Mouse (Mus musculus): ENCODE results near the gene Cidec. TPM values are rescaled to one million over a fixed set of nuclear protein-coding genes. Genes with fewer than 3 reads are reported as not detected.
A peak's percentile ranks its signal among the peaks of the same experiment; 100 is the strongest.

Gene Cidec
- polyA plus RNA-seq, 1 experiment, result 7.8 TPM

DNA sequence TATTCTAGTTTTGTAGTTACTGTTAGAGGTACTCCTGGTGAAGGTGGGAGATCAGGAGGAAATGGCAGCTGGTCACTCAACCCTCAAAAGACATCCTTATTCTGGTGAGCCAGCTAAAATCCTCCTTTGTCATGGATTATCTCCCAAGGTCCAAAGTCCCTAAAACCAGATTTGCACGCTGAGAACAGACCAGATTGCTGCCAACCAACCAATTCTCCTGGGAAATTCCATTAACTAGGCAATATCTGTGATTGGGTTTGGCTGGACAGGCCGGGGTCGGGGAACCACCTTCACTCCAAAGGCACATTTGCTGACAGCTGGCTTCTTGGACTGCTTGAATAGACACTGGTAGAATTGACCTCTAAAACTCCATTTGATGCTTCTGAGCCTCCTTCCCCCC, 44.8 kb downstream of the Cidec start:
- WGBS, result 92% methylated on average over 3 of the region's 3 CpGs
- no peak overlapping the region for H3K27ac ChIP-seq (ENCODE audit: insufficient read depth, low read length)
- H3K4me1 ChIP-seq (ENCODE audit: control insufficient read depth, insufficient read depth, insufficient read length), result peaks cover 7% of the 10 kb centered on the region
- no peak for DNase-seq (ENCODE audit: low read depth in 1 of 2, low spot score in 2 of 2)
- peaks cover 47% of the 10 kb centered on the region for H3K36me3 ChIP-seq (ENCODE audit: control insufficient read depth, insufficient read depth, low read length)
- no peak for TF ChIP-seq POLR2A (IDR thresholded peaks at IDR 0.05; ENCODE audit: low read depth, low read length)
- no peak for TF ChIP-seq CTCF (IDR thresholded peaks at IDR 0.05; ENCODE audit: extremely low read depth, insufficient read depth, insufficient read length, insufficient replicate concordance)
- no peaks in the 10 kb centered on the region for H3K27me3 ChIP-seq (ENCODE audit: control insufficient read depth, insufficient read depth, low read length)
- no peak overlapping the region for H3K4me3 ChIP-seq (ENCODE audit: extremely low read depth, insufficient read depth, insufficient read length)

DNA sequence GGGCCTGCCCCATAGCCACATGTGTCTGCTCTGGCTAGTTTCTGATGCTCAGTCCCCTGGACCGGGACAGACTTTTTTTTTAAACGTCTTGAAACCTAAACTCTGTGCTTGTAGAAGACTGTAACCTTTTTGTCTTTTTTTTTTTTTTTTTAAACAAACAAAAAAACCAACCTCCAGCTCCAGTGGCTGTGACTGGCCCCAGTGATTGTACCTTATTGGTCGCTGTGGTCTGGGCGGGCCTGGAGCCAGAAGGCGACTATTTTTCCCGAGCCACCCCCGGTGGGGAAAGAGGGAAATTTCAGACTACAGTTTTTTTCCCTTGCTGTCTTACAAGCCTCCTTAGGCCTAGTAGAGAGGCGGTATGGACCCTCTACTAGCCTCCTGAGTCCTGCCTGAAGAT, 46.6 kb downstream of the Cidec start, which contains the start of gene Ttll3:
Gene Ttll3, plus strand, starts transcription at position 301 of the 400 bp plus-strand sequence.
- peaks cover 49% of the 10 kb centered on the region for H3K36me3 ChIP-seq (ENCODE audit: control insufficient read depth, insufficient read depth, low read length)
- WGBS, result 89% methylated on average over 8 of the region's 8 CpGs
- H3K4me3 ChIP-seq (ENCODE audit: extremely low read depth, insufficient read depth, insufficient read length), result no peak within 1 kb of the TSS
- no peak for DNase-seq (ENCODE audit: low read depth in 1 of 2, low spot score in 2 of 2)
- H3K27ac ChIP-seq (ENCODE audit: insufficient read depth, low read length), result no peak within 1 kb of the TSS
- peaks cover 7% of the 10 kb centered on the region for H3K4me1 ChIP-seq (ENCODE audit: control insufficient read depth, insufficient read depth, insufficient read length)
- no peak for TF ChIP-seq POLR2A (IDR thresholded peaks at IDR 0.05; ENCODE audit: low read depth, low read length)
- no peak for TF ChIP-seq CTCF (IDR thresholded peaks at IDR 0.05; ENCODE audit: extremely low read depth, insufficient read depth, insufficient read length, insufficient replicate concordance)
- H3K27me3 ChIP-seq (ENCODE audit: control insufficient read depth, insufficient read depth, low read length), result no peaks in the 10 kb centered on the region

DNA sequence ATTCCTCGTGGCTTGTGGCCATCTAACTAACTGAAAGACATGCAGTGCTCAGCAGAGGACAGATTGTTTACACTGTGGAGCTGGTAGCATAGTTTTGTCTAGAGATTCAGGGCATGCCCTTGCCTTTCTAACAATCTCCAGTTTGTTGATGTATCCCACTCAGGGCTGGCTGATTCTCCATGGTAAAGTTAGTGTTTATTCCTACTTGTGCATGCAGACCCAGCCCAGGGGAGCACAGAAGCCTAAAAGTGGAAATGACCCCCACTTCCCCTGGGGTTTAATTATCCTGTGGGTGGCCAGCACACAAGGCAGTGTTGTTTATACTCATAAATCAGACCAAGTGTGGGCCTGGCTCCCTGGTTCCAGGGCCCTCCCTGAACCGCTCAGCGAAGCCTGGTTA, 49.5 kb downstream of the Cidec start:
- Histone ChIP-seq H3K36me3 (ENCODE audit: control insufficient read depth, insufficient read depth, low read length) (peaks cover 65% of the 10 kb centered on the region), H3K27ac (ENCODE audit: insufficient read depth, low read length) (no peak overlapping the region), H3K27me3 (ENCODE audit: control insufficient read depth, insufficient read depth, low read length) (no peaks in the 10 kb centered on the region), H3K4me1 (ENCODE audit: control insufficient read depth, insufficient read depth, insufficient read length) (no peaks in the 10 kb centered on the region), H3K4me3 (ENCODE audit: extremely low read depth, insufficient read depth, insufficient read length) (no peak overlapping the region)
- no peak for DNase-seq (ENCODE audit: low read depth in 1 of 2, low spot score in 2 of 2)
- WGBS, result 64% methylated on average over 3 of the region's 3 CpGs
- TF ChIP-seq POLR2A (IDR thresholded peaks at IDR 0.05; ENCODE audit: low read depth, low read length) (no peak), CTCF (IDR thresholded peaks at IDR 0.05; ENCODE audit: extremely low read depth, insufficient read depth, insufficient read length, insufficient replicate concordance) (no peak)

DNA sequence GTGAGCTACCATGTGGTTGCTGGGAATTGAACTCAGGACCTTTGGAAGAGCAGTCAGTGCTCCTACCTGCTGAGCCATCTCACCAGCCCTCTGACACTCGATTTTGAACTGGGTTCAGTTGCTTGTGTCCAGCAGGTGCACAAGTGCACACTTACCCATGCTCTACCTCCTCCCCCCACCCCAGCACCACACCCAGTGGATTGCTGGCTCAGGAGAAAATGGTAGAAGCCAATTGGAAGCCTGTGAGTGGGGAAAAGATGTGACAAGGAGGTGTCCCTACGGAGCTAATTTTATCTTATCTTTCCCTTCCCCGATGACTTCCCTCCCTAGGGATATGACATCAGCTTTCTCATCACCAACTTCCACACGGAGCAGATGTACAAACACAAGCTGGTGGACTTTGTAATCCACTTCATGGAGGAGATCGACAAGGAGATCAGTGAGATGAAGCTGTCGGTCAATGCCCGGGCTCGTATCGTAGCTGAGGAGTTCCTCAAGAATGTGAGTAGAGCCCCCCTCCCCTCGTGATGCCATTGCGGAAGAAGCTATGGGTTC, 50.3 kb downstream of the Cidec start:
- 84% methylated on average over 11 of the region's 11 CpGs for WGBS
- H3K27me3 ChIP-seq (ENCODE audit: control insufficient read depth, insufficient read depth, low read length), result no peaks in the 10 kb centered on the region
- peaks cover 69% of the 10 kb centered on the region for H3K36me3 ChIP-seq (ENCODE audit: control insufficient read depth, insufficient read depth, low read length)
- H3K27ac ChIP-seq (ENCODE audit: insufficient read depth, low read length), result no peak overlapping the region
- no peak for DNase-seq (ENCODE audit: low read depth in 1 of 2, low spot score in 2 of 2)
- no peak overlapping the region for H3K4me3 ChIP-seq (ENCODE audit: extremely low read depth, insufficient read depth, insufficient read length)
- no peak for TF ChIP-seq POLR2A (IDR thresholded peaks at IDR 0.05; ENCODE audit: low read depth, low read length)
- H3K4me1 ChIP-seq (ENCODE audit: control insufficient read depth, insufficient read depth, insufficient read length), result no peaks in the 10 kb centered on the region

DNA sequence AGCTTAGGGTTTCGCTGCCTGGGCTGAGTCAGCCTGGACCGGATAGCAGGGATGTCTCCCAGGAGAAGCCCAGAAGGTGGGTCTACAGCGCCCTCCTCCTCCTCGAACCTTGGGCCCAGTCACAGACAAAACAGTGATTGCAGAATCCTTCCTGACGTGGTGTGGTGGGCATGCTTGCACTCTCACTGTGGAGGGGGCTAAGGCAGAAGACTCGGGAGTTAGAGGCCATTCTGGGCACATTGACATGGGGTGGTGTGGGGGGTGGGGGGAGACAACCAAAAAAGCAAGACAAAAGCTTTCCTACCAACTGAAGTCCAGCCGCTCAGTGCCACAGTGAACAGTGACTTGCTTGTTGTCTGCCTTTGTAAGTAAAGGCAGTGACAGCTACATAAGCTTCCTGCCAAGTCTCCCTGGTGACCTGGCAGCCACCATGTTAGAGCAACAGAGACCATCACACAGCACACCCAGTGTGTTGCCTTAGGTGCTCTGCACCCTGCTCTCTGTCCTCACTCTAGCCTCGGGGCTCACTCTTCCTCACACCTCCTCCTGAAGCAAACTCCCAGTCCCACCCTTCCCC, 51.1 kb downstream of the Cidec start:
- no peak overlapping the region for H3K4me3 ChIP-seq (ENCODE audit: extremely low read depth, insufficient read depth, insufficient read length)
- 97% methylated on average over 8 of the region's 8 CpGs for WGBS
- TF ChIP-seq POLR2A (IDR thresholded peaks at IDR 0.05; ENCODE audit: low read depth, low read length) (no peak), CTCF (IDR thresholded peaks at IDR 0.05; ENCODE audit: extremely low read depth, insufficient read depth, insufficient read length, insufficient replicate concordance) (no peak)
- no peak for DNase-seq (ENCODE audit: low read depth in 1 of 2, low spot score in 2 of 2)
- H3K27me3 ChIP-seq (ENCODE audit: control insufficient read depth, insufficient read depth, low read length), result no peaks in the 10 kb centered on the region
- H3K4me1 ChIP-seq (ENCODE audit: control insufficient read depth, insufficient read depth, insufficient read length), result peaks cover 2% of the 10 kb centered on the region; the same call in 1 of the 2 replicates
- no peak overlapping the region for H3K27ac ChIP-seq (ENCODE audit: insufficient read depth, low read length)
- H3K36me3 ChIP-seq (ENCODE audit: control insufficient read depth, insufficient read depth, low read length), result peaks cover 61% of the 10 kb centered on the region

DNA sequence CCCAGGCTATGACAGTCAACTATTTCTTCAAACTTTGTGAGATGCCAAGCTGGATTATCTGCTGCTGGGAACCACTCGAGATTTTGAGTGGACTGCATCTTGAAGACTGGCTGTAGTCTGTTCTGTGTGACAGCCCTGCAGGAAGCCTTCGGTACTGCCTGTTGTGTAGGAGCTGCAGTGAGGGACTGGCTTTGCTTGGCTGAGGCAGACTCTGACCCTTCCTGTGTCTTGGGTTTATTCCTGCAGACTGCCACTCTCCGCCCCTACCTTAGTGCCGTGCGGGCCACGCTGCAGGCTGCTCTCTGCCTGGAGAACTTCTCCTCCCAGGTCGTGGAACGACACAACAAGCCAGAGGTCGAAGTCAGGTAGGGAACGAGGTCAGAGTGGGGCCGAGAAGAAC, 55.1 kb downstream of the Cidec start:
- DNase-seq (ENCODE audit: low read depth in 1 of 2, low spot score in 2 of 2), result no peak
- 87% methylated on average over 11 of the region's 11 CpGs for WGBS
- Histone ChIP-seq H3K27me3 (ENCODE audit: control insufficient read depth, insufficient read depth, low read length) (no peaks in the 10 kb centered on the region), H3K36me3 (ENCODE audit: control insufficient read depth, insufficient read depth, low read length) (peaks cover 31% of the 10 kb centered on the region), H3K4me3 (ENCODE audit: extremely low read depth, insufficient read depth, insufficient read length) (no peak overlapping the region), H3K27ac (ENCODE audit: insufficient read depth, low read length) (no peak overlapping the region), H3K4me1 (ENCODE audit: control insufficient read depth, insufficient read depth, insufficient read length) (peaks cover 2% of the 10 kb centered on the region; the same call in 1 of the 2 replicates)
- TF ChIP-seq CTCF (IDR thresholded peaks at IDR 0.05; ENCODE audit: extremely low read depth, insufficient read depth, insufficient read length, insufficient replicate concordance), result no peak
- no peak for TF ChIP-seq POLR2A (IDR thresholded peaks at IDR 0.05; ENCODE audit: low read depth, low read length)

DNA sequence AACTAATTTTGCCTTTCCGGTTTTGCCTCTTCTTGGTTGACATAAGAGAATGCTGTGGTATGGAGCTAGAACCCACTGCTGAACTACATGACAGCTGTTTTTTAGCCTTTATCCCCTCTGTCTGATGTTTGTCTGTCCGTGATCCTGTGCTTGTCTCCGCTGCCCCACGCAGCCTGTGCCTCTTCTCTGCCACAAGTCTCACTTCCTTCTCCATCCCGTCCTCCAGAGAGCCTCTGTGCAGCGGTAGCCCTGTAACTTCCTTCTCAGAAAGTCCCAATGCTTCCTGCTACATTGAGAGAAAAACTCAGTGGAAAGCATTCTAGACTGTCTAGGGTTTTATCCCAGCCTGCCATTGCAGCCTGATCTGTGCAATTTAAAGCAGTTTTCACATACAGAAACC, 56.3 kb downstream of the Cidec start:
- WGBS, result 5% methylated on average over 6 of the region's 6 CpGs
- H3K36me3 ChIP-seq (ENCODE audit: control insufficient read depth, insufficient read depth, low read length), result peaks cover 35% of the 10 kb centered on the region
- H3K4me1 ChIP-seq (ENCODE audit: control insufficient read depth, insufficient read depth, insufficient read length), result peaks cover 2% of the 10 kb centered on the region; the same call in 1 of the 2 replicates
- H3K27me3 ChIP-seq (ENCODE audit: control insufficient read depth, insufficient read depth, low read length), result no peaks in the 10 kb centered on the region
- TF ChIP-seq POLR2A (IDR thresholded peaks at IDR 0.05; ENCODE audit: low read depth, low read length) (no peak), CTCF (IDR thresholded peaks at IDR 0.05; ENCODE audit: extremely low read depth, insufficient read depth, insufficient read length, insufficient replicate concordance) (no peak)
- DNase-seq (ENCODE audit: low read depth in 1 of 2, low spot score in 2 of 2), result peak; percentile 12 to 30
- no peak overlapping the region for H3K27ac ChIP-seq (ENCODE audit: insufficient read depth, low read length)
- peak overlapping the region; percentile 96 for H3K4me3 ChIP-seq (ENCODE audit: extremely low read depth, insufficient read depth, insufficient read length)
